Mouse (Mus musculus) heart, embryonic 12.5 days (tissue): ENCODE data around the gene Siah2. TPM values are rescaled to one million over a fixed set of nuclear protein-coding genes. Genes with fewer than 3 reads are reported as not detected.

ENCODE experiments used
- polyA plus RNA-seq: library from polyadenylated mRNA; unstranded; fragments of >200 nt; fragmentation: Nextera tagmentation; extraction: Ambion mirVana; gene quantifications from 2 replicates; pipeline ENCODE4 v1.2.1, GENCODE M21; 2016

The Siah2 gene
- polyA plus RNA-seq, 1 experiment from 2014 or later, result 6.7 TPM

Other genes starting within 250 kb of the Siah2 start
- 36.5 and 36.9 TPM in 2 replicates for gene Eif2a, start 166.6 kb downstream of the Siah2 start, polyA plus RNA-seq
- 108 and 109 TPM in 2 replicates for gene Serp1, start 166.5 kb downstream of the Siah2 start, polyA plus RNA-seq
- 17.9 and 20.3 TPM in 2 replicates for gene Selenot, start 115.8 kb downstream of the Siah2 start, polyA plus RNA-seq
- gene Erich6, start 55.2 kb downstream of the Siah2 start, polyA plus RNA-seq, result 0.19 TPM in 1 of 2 replicates, not detected in the other
- gene Mindy4b-ps, start 129.9 kb upstream of the Siah2 start, polyA plus RNA-seq, result 0.13 TPM in 1 of 2 replicates, not detected in the other
- not detected in 2 replicates for gene Clrn1, start 192.9 kb upstream of the Siah2 start, polyA plus RNA-seq